Mouse (Mus musculus): ENCODE results near the gene Slfn8. TPM values are rescaled to one million over a fixed set of nuclear protein-coding genes. Genes with fewer than 3 reads are reported as not detected.
"Not testable (repeated sequence)": the region's sequence is repeated elsewhere in the genome, so short reads cannot be mapped to it uniquely, and the experiment has no call there.

Slfn8 gene
- polyA plus RNA-seq, 1 experiment from 2014 or later: 0.43 TPM

- peak; percentile 34 for DNase-seq (ENCODE audit: low spot score)
- H3K27ac ChIP-seq (ENCODE audit: low read depth): no peak overlapping the region
- H3K4me1 ChIP-seq (replicated peaks; ENCODE audit: control insufficient read depth, insufficient read depth, low read length): no peaks in the 10 kb centered on the region
- no peak overlapping the region for H3K4me2 ChIP-seq (ENCODE audit: low read length)
- H3K9me3 ChIP-seq (ENCODE audit: control insufficient read depth, low read length): no peaks in the 10 kb centered on the region
- WGBS: 65% methylated on average over 5 of the region's 5 CpGs
- no peaks in the 10 kb centered on the region for H3K27me3 ChIP-seq (replicated peaks; ENCODE audit: control insufficient read depth, insufficient read depth, low read length)
- no peak for ATAC-seq (replicated peaks; ENCODE audit: low FRiP score, low TSS enrichment, low read depth)
- no peak overlapping the region for H3K9ac ChIP-seq (ENCODE audit: low read length)
- H3K4me3 ChIP-seq (ENCODE audit: low read depth, low read length): no peak overlapping the region
- H3K36me3 ChIP-seq (ENCODE audit: control insufficient read depth, insufficient read depth, low read length): no peaks in the 10 kb centered on the region
These were observed 39.9 kb upstream of the Slfn8 start for GRCm38 (mm10) chr11:83060412-83061020.

GRCm38 (mm10) chr11:83057863-83058262 is 37.3 kb upstream of the Slfn8 start:
- Histone ChIP-seq H3K27me3 (replicated peaks; ENCODE audit: control insufficient read depth, insufficient read depth, low read length) (no peaks in the 10 kb centered on the region), H3K4me3 (ENCODE audit: low read depth, low read length) (no peak overlapping the region), H3K9me3 (ENCODE audit: control insufficient read depth, low read length) (no peaks in the 10 kb centered on the region), H3K36me3 (ENCODE audit: control insufficient read depth, insufficient read depth, low read length) (no peaks in the 10 kb centered on the region), H3K4me2 (ENCODE audit: low read length) (no peak overlapping the region), H3K27ac (ENCODE audit: low read depth) (no peak overlapping the region), H3K4me1 (replicated peaks; ENCODE audit: control insufficient read depth, insufficient read depth, low read length) (no peaks in the 10 kb centered on the region), H3K9ac (ENCODE audit: low read length) (no peak overlapping the region)
- ATAC-seq (replicated peaks; ENCODE audit: low FRiP score, low TSS enrichment, low read depth) (0 out of 2 replicates have a peak, but pooled peaks have one; percentile 50), DNase-seq (ENCODE audit: low spot score) (peak; percentile 83)
- 4% methylated on average over 5 of the region's 5 CpGs for WGBS

- H3K9ac ChIP-seq (ENCODE audit: low read length): no peak overlapping the region
- 75% methylated on average over 3 of the region's 3 CpGs for WGBS
- ATAC-seq (replicated peaks; ENCODE audit: low FRiP score, low TSS enrichment, low read depth): no peak
These were observed 25.0 kb upstream of the Slfn8 start for GRCm38 (mm10) chr11:83045642-83046041.

DNA sequence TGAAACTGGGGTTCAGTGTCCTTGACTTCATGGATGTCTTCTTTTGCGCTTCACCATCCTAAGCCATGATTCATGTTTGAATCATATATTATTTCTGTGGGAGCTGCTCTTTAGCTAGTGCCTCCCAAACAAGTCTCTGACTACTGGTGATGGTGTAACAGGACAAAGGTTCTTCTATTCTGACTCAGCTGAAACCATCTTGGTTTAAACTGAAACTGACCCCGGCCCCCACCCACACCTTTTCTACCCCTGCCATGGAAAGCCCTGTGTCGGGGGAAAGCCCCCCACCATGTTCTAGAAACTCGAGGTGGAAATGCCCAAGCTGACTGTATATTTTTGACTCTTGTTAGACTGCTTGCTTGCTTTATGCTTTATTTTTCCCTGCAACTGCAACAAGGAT is 23.3 kb upstream of the Slfn8 start:
- Histone ChIP-seq H3K4me3 (ENCODE audit: low read depth, low read length) (no peak overlapping the region), H3K4me2 (ENCODE audit: low read length) (no peak overlapping the region), H3K27ac (ENCODE audit: low read depth) (no peak overlapping the region), H3K9me3 (ENCODE audit: control insufficient read depth, low read length) (no peaks in the 10 kb centered on the region), H3K4me1 (replicated peaks; ENCODE audit: control insufficient read depth, insufficient read depth, low read length) (no peaks in the 10 kb centered on the region), H3K36me3 (ENCODE audit: control insufficient read depth, insufficient read depth, low read length) (no peaks in the 10 kb centered on the region), H3K9ac (ENCODE audit: low read length) (no peak overlapping the region), H3K27me3 (replicated peaks; ENCODE audit: control insufficient read depth, insufficient read depth, low read length) (no peaks in the 10 kb centered on the region)
- no peak for DNase-seq (ENCODE audit: low spot score)
- WGBS: 79% methylated on average over 4 of the region's 4 CpGs
- ATAC-seq (replicated peaks; ENCODE audit: low FRiP score, low TSS enrichment, low read depth): no peak

More at GRCm38 (mm10) chr11:83045642-83046041, 25.0 kb upstream of the Slfn8 start:
- H3K9me3 ChIP-seq (ENCODE audit: control insufficient read depth, low read length): no peaks in the 10 kb centered on the region
- DNase-seq (ENCODE audit: low spot score): no peak
- H3K27ac ChIP-seq (ENCODE audit: low read depth): no peak overlapping the region
- no peaks in the 10 kb centered on the region for H3K27me3 ChIP-seq (replicated peaks; ENCODE audit: control insufficient read depth, insufficient read depth, low read length)
- H3K4me1 ChIP-seq (replicated peaks; ENCODE audit: control insufficient read depth, insufficient read depth, low read length): no peaks in the 10 kb centered on the region
- no peak overlapping the region for H3K4me2 ChIP-seq (ENCODE audit: low read length)
- no peak overlapping the region for H3K4me3 ChIP-seq (ENCODE audit: low read depth, low read length)
- H3K36me3 ChIP-seq (ENCODE audit: control insufficient read depth, insufficient read depth, low read length): no peaks in the 10 kb centered on the region

- ATAC-seq (replicated peaks; ENCODE audit: low FRiP score, low TSS enrichment, low read depth) (no peak), DNase-seq (ENCODE audit: low spot score) (no peak)
- no peaks in the 10 kb centered on the region for H3K4me1 ChIP-seq (replicated peaks; ENCODE audit: control insufficient read depth, insufficient read depth, low read length)
- no peaks in the 10 kb centered on the region for H3K27me3 ChIP-seq (replicated peaks; ENCODE audit: control insufficient read depth, insufficient read depth, low read length)
- no peak overlapping the region for H3K27ac ChIP-seq (ENCODE audit: low read depth)
- H3K4me3 ChIP-seq (ENCODE audit: low read depth, low read length): no peak overlapping the region
- H3K9me3 ChIP-seq (ENCODE audit: control insufficient read depth, low read length): no peaks in the 10 kb centered on the region
- no peak overlapping the region for H3K9ac ChIP-seq (ENCODE audit: low read length)
- no peaks in the 10 kb centered on the region for H3K36me3 ChIP-seq (ENCODE audit: control insufficient read depth, insufficient read depth, low read length)
- no peak overlapping the region for H3K4me2 ChIP-seq (ENCODE audit: low read length)
These were observed 20.4 kb upstream of the Slfn8 start for GRCm38 (mm10) chr11:83041000-83041399.

- no peaks in the 10 kb centered on the region for H3K4me1 ChIP-seq (replicated peaks; ENCODE audit: control insufficient read depth, insufficient read depth, low read length)
- no peak overlapping the region for H3K27ac ChIP-seq (ENCODE audit: low read depth)
- ATAC-seq (replicated peaks; ENCODE audit: low FRiP score, low TSS enrichment, low read depth): no peak
- no peak for DNase-seq (ENCODE audit: low spot score)
- peak overlapping the region; percentile 38 for H3K4me2 ChIP-seq (ENCODE audit: low read length)
- WGBS: 15% methylated on average over 1 of the region's 1 CpGs
- H3K9me3 ChIP-seq (ENCODE audit: control insufficient read depth, low read length): no peaks in the 10 kb centered on the region
- no peak overlapping the region for H3K9ac ChIP-seq (ENCODE audit: low read length)
- no peaks in the 10 kb centered on the region for H3K27me3 ChIP-seq (replicated peaks; ENCODE audit: control insufficient read depth, insufficient read depth, low read length)
- H3K36me3 ChIP-seq (ENCODE audit: control insufficient read depth, insufficient read depth, low read length): no peaks in the 10 kb centered on the region
- H3K4me3 ChIP-seq (ENCODE audit: low read depth, low read length): 0 out of 2 replicates have a peak overlapping the region, but pooled peaks have one; percentile 18
These were observed 19.7 kb upstream of the Slfn8 start for GRCm38 (mm10) chr11:83040325-83040724.

GRCm38 (mm10) chr11:83039796-83040195 is 19.2 kb upstream of the Slfn8 start:
- DNase-seq (ENCODE audit: low spot score) (no peak), ATAC-seq (replicated peaks; ENCODE audit: low FRiP score, low TSS enrichment, low read depth) (no peak)
- peak overlapping the region; percentile 38 for H3K4me2 ChIP-seq (ENCODE audit: low read length)
- no peak overlapping the region for H3K9ac ChIP-seq (ENCODE audit: low read length)
- H3K27me3 ChIP-seq (replicated peaks; ENCODE audit: control insufficient read depth, insufficient read depth, low read length): no peaks in the 10 kb centered on the region
- no peak overlapping the region for H3K27ac ChIP-seq (ENCODE audit: low read depth)
- H3K4me1 ChIP-seq (replicated peaks; ENCODE audit: control insufficient read depth, insufficient read depth, low read length): no peaks in the 10 kb centered on the region
- peak overlapping the region; percentile 18; the same call in 1 of the 2 replicates for H3K4me3 ChIP-seq (ENCODE audit: low read depth, low read length)
- no peaks in the 10 kb centered on the region for H3K36me3 ChIP-seq (ENCODE audit: control insufficient read depth, insufficient read depth, low read length)
- 8% methylated on average over 19 of the region's 19 CpGs for WGBS
- H3K9me3 ChIP-seq (ENCODE audit: control insufficient read depth, low read length): no peaks in the 10 kb centered on the region

DNA sequence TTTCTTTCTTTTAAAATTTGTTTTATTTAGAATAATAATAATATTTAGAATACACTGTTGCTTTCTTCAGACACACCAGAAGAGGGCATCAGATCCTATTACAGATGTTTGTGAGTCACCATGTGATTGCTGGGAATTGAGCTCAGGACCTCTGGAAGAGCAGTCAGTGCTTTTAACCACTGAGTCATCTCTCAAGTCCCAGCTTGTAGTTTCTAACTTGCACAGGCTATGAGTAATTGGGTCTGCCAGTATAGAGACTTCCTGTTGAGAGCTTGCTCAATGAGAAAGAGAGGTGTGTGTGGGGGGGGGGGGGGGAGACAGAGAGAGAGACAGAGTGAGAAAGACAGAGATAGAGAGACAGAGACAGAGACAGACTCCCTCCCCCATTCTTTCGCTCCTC is 18.5 kb upstream of the Slfn8 start:
- Histone ChIP-seq H3K4me2 (ENCODE audit: low read length) (no peak overlapping the region), H3K27me3 (replicated peaks; ENCODE audit: control insufficient read depth, insufficient read depth, low read length) (no peaks in the 10 kb centered on the region), H3K9me3 (ENCODE audit: control insufficient read depth, low read length) (no peaks in the 10 kb centered on the region), H3K4me1 (replicated peaks; ENCODE audit: control insufficient read depth, insufficient read depth, low read length) (no peaks in the 10 kb centered on the region), H3K4me3 (ENCODE audit: low read depth, low read length) (no peak overlapping the region), H3K9ac (ENCODE audit: low read length) (no peak overlapping the region), H3K27ac (ENCODE audit: low read depth) (no peak overlapping the region), H3K36me3 (ENCODE audit: control insufficient read depth, insufficient read depth, low read length) (no peaks in the 10 kb centered on the region)
- DNase-seq (ENCODE audit: low spot score) (no peak), ATAC-seq (replicated peaks; ENCODE audit: low FRiP score, low TSS enrichment, low read depth) (no peak)
- 70% methylated on average over 1 of the region's 1 CpGs for WGBS

GRCm38 (mm10) chr11:83038686-83039085 is 18.1 kb upstream of the Slfn8 start:
- H3K27ac ChIP-seq (ENCODE audit: low read depth): not testable (repeated sequence)

More at GRCm38 (mm10) chr11:83038686-83039085, 18.1 kb upstream of the Slfn8 start:
- DNase-seq (ENCODE audit: low spot score); H3K4me1 ChIP-seq (replicated peaks; ENCODE audit: control insufficient read depth, insufficient read depth, low read length); H3K9ac ChIP-seq (ENCODE audit: low read length); H3K27me3 ChIP-seq (replicated peaks; ENCODE audit: control insufficient read depth, insufficient read depth, low read length); H3K4me3 ChIP-seq (ENCODE audit: low read depth, low read length); ATAC-seq (replicated peaks; ENCODE audit: low FRiP score, low TSS enrichment, low read depth); H3K36me3 ChIP-seq (ENCODE audit: control insufficient read depth, insufficient read depth, low read length); H3K9me3 ChIP-seq (ENCODE audit: control insufficient read depth, low read length); H3K4me2 ChIP-seq (ENCODE audit: low read length): not testable (repeated sequence)
- 78% methylated on average over 3 of the region's 3 CpGs for WGBS
